Mouse (Mus musculus) neural tube, embryonic 15.5 days (tissue): ENCODE measurements around the gene Supt5. TPM values are rescaled to one million over a fixed set of nuclear protein-coding genes. Genes with fewer than 3 reads are reported as not detected.

Experiments
- ATAC-seq: fragments of 200-750 bp; cut with Nextera tagmentation; 2 replicates; pipeline ENCODE4 v1.8.0; 2017; ENCODE audit warnings: mild to moderate bottlenecking, moderate TSS enrichment, moderate library complexity; ENCODE audit not compliant: low FRiP score
- H3K27ac ChIP-seq: fragments of 300-500 bp; sonication (generic); replicated peaks from 2 replicates; pipeline ENCODE4 v1.5.1; 2015; ENCODE audit warnings: mild to moderate bottlenecking, inconsistent platforms
- H3K27me3 ChIP-seq: fragments of 300-500 bp; sonication (generic); replicated peaks from 2 replicates; pipeline ENCODE4 v1.6.1; 2015; ENCODE audit warnings: inconsistent platforms
- H3K36me3 ChIP-seq: fragments of 300-500 bp; sonication (generic); 2 replicates; pipeline ENCODE4 v1.6.1; 2015; ENCODE audit warnings: inconsistent platforms
- H3K4me1 ChIP-seq: fragments of 300-500 bp; sonication (generic); 2 replicates; pipeline ENCODE4 v1.6.1; 2015; ENCODE audit warnings: inconsistent platforms
- H3K4me2 ChIP-seq: fragments of 300-500 bp; sonication (generic); 2 replicates; pipeline ENCODE4 v1.6.1; 2015; ENCODE audit warnings: inconsistent platforms, mild to moderate bottlenecking, moderate library complexity
- H3K4me3 ChIP-seq: fragments of 300-500 bp; sonication (generic); replicated peaks from 2 replicates; pipeline ENCODE4 v1.5.1; 2015; ENCODE audit warnings: mild to moderate bottlenecking, inconsistent platforms
- H3K9ac ChIP-seq: fragments of 300-500 bp; sonication (generic); replicated peaks from 2 replicates; pipeline ENCODE4 v1.6.1; 2015; ENCODE audit warnings: mild to moderate bottlenecking, inconsistent platforms
- H3K9me3 ChIP-seq: fragments of 300-500 bp; sonication (generic); replicated peaks from 2 replicates; pipeline ENCODE4 v1.6.1; 2016; ENCODE audit warnings: inconsistent platforms
- WGBS: fragments of 180-500 bp; shearing (Covaris S2); methylation state at CpG from one replicate; pipeline ENCODE4 v1.1.7; 2015; ENCODE audit warnings: mixed read lengths; 5-methylcytosine and 5-hydroxymethylcytosine counted together
- polyA plus RNA-seq: library from polyadenylated mRNA; unstranded; fragments of >200 nt; fragmentation: Nextera tagmentation; extraction: Ambion mirVana; gene quantifications from 2 replicates; pipeline ENCODE4 v1.2.1, GENCODE M21; 2015

Gene Supt5
- polyA plus RNA-seq, 1 experiment from 2014 or later = 92.8 TPM

DNA sequence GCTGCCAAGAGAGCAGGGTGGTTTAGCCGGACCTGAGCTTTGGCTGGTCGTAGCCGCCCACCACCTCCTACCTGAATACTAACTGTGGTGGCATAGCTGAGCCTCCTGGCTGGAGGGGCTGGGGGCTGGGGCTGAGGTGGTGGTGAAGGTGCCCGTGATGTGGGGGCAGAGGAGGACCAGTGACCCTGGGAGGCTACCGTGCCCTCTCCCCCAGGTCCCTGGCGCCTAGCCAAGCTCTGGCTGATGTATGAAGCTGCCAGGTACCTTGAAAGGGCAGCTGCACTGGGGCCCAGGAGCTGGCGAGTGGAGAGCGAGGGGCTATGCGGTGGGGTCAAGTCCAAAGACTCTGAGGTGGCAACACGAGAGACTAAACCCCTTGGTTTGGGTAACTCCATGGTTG lies 21.3 kb upstream of the Supt5 start:
- WGBS = 92% methylated on average over 10 of the region's 10 CpGs
- Histone ChIP-seq H3K4me2 (no peak overlapping the region), H3K27ac (no peak overlapping the region), H3K27me3 (no peaks in the 10 kb centered on the region), H3K9ac (no peak overlapping the region), H3K4me3 (no peak overlapping the region), H3K36me3 (peaks cover 46% of the 10 kb centered on the region), H3K9me3 (no peaks in the 10 kb centered on the region), H3K4me1 (peaks cover 9% of the 10 kb centered on the region; the same call in 1 of the 2 replicates)
- no peak for ATAC-seq

DNA sequence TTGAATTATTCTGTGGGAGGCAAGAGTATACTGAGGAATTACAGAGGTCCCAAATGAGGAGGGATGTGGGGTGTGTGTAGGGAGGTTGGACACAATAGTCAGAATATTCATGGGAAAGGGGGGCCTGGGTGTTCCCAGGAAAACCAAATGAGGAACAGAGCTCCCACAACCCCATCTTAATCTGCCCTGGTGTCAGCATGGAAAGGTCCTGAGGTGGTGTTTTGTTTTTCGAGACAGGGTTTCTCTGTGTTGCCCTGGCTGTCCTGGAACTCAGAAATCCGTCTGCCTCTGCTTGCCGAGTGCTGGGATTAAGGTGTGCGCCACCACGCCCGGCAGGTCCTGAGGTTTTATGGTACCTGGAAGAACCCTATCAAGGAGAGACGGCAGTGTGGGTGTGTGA lies 19.9 kb upstream of the Supt5 start:
- Histone ChIP-seq H3K9me3 (no peaks in the 10 kb centered on the region), H3K4me1 (peaks cover 9% of the 10 kb centered on the region; the same call in 1 of the 2 replicates), H3K4me3 (no peak overlapping the region), H3K27me3 (no peaks in the 10 kb centered on the region), H3K4me2 (no peak overlapping the region), H3K27ac (no peak overlapping the region), H3K36me3 (peaks cover 45% of the 10 kb centered on the region), H3K9ac (0 out of 2 replicates have a peak overlapping the region, but pooled peaks have one; percentile 14)
- no peak for ATAC-seq
- 76% methylated on average over 7 of the region's 7 CpGs for WGBS

GRCm38 (mm10) chr7:28357984-28358383 lies 19.4 kb upstream of the Supt5 start:
- H3K4me1 ChIP-seq = peaks cover 9% of the 10 kb centered on the region; the same call in 1 of the 2 replicates
- H3K9me3 ChIP-seq = no peaks in the 10 kb centered on the region
- ATAC-seq = no peak
- no peak overlapping the region for H3K4me3 ChIP-seq
- no peak overlapping the region for H3K4me2 ChIP-seq
- peaks cover 47% of the 10 kb centered on the region for H3K36me3 ChIP-seq
- H3K9ac ChIP-seq = no peak overlapping the region
- 0 out of 2 replicates have a peak overlapping the region, but pooled peaks have one; percentile 14 for H3K27ac ChIP-seq
- WGBS = 17% methylated on average over 5 of the region's 5 CpGs
- H3K27me3 ChIP-seq = no peaks in the 10 kb centered on the region

DNA sequence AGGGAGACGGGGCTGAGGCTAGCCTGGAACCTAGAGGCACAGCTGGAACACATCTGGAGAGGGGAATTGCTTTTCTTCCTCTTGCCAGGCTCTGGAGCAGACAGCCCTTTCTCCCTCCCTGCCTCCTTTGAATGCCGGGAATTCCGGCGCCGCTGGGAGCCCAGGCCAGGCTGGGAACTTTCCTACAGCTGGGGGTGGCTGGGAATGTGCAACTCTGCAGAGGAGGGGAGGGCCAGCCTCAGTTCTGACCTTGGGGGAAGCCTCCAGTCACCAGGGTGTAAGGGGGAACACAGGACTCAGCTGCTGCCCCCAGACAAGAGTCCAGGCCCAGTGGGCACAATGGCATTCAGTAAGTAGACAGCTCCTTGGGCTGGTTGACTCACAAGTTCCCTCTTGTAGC lies 18.4 kb upstream of the Supt5 start:
- H3K27me3 ChIP-seq = no peaks in the 10 kb centered on the region
- H3K27ac ChIP-seq = peak overlapping the region; percentile 33; the same call in 1 of the 2 replicates
- no peak overlapping the region for H3K4me3 ChIP-seq
- no peak overlapping the region for H3K9ac ChIP-seq
- peaks cover 51% of the 10 kb centered on the region for H3K36me3 ChIP-seq
- no peak overlapping the region for H3K4me2 ChIP-seq
- H3K9me3 ChIP-seq = no peaks in the 10 kb centered on the region
- 11% methylated on average over 1 of the region's 5 CpGs for WGBS
- peaks cover 12% of the 10 kb centered on the region for H3K4me1 ChIP-seq
- no peak for ATAC-seq

GRCm38 (mm10) chr7:28355221-28355620 lies 16.7 kb upstream of the Supt5 start:
- no peak for ATAC-seq
- WGBS = 95% methylated on average over 3 of the region's 3 CpGs
- Histone ChIP-seq H3K36me3 (peaks cover 39% of the 10 kb centered on the region), H3K9ac (no peak overlapping the region), H3K27ac (no peak overlapping the region), H3K27me3 (no peaks in the 10 kb centered on the region), H3K9me3 (no peaks in the 10 kb centered on the region), H3K4me1 (peaks cover 21% of the 10 kb centered on the region), H3K4me3 (no peak overlapping the region), H3K4me2 (no peak overlapping the region)

DNA sequence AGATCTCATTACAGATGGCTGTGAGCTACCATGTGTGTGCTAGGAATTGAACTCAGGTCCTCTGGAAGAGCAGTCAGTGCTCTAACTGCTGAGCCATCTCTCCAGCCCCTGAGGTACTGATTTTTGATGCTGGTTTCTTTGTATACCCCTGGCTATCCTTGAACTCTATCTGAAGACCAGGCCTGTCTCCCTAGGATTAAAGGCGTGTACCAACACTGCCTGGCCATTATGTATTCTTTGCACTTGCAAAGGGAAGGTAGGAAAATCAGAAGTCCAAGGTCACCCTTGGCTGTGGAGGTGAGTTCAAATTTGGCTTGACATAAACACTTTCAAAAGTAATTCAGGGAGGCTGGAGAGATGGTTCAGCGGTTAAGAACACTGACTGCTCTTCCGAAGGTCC lies 16.1 kb upstream of the Supt5 start:
- Histone ChIP-seq H3K9ac (no peak overlapping the region), H3K4me3 (no peak overlapping the region), H3K4me2 (no peak overlapping the region), H3K9me3 (no peaks in the 10 kb centered on the region), H3K27me3 (no peaks in the 10 kb centered on the region), H3K4me1 (peaks cover 26% of the 10 kb centered on the region), H3K36me3 (peaks cover 33% of the 10 kb centered on the region), H3K27ac (no peak overlapping the region)
- ATAC-seq = no peak
- WGBS = 92% methylated on average over 3 of the region's 3 CpGs

DNA sequence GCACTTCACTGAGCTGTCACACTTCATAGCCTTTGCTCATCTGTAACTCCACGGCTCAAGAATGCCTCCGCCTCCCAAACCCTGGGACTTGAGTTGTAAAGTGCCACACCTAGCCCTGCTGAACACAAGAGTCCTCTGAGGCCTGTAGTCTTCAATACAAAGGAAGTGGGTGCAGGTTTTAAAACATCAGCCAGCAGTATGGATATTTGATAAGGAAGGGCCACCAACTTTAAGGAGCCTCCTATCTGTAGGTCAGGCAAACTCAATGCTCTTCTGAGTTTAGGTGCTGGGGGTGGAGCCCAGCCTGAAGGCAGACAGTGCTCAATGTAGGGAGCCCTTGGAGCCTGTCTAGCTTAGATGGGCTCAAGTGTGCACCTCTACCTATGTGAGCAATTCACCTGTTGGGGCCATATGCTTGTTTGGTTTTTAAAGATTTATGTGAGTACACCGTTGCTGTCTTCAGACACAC lies 15.6 kb upstream of the Supt5 start:
- Histone ChIP-seq H3K4me1 (peaks cover 29% of the 10 kb centered on the region), H3K4me3 (no peak overlapping the region), H3K4me2 (no peak overlapping the region), H3K27ac (no peak overlapping the region), H3K9me3 (no peaks in the 10 kb centered on the region), H3K9ac (no peak overlapping the region), H3K36me3 (peaks cover 30% of the 10 kb centered on the region), H3K27me3 (no peaks in the 10 kb centered on the region)
- WGBS = 89% methylated on average over 3 of the region's 3 CpGs
- ATAC-seq = no peak

- 94% methylated on average over 2 of the region's 2 CpGs for WGBS
- ATAC-seq = no peak
- Histone ChIP-seq H3K9ac (no peak overlapping the region), H3K4me2 (no peak overlapping the region), H3K27me3 (no peaks in the 10 kb centered on the region), H3K27ac (no peak overlapping the region), H3K4me1 (peaks cover 26% of the 10 kb centered on the region), H3K4me3 (no peak overlapping the region), H3K36me3 (peaks cover 30% of the 10 kb centered on the region), H3K9me3 (no peaks in the 10 kb centered on the region)
These were observed 14.7 kb upstream of the Supt5 start for GRCm38 (mm10) chr7:28353267-28353666.

DNA sequence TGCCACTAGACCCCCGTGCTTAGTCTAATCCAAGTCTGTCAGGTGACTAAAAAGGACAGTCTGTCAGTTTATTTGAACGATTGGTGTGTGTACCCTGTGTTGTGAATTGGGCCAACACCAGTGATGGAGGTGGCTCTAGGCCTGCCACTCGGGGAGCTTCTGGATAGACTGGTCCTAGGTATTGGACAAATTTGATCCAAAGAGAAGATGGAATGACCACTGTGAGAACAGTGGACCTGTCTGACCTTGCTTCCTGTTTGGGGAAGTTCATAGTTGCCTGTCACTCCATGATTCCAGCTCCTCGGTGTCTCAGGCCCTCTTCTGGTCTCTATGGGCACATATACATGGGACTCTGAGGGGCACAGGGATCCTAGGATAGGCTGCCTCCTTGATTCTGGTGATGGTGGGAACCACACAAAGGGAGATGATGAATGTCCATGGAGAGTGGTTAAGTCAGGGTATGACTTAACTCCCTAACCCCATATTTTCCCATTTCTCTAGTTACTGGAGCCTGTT lies 13.2 kb upstream of the Supt5 start:
- WGBS = 43% methylated on average over 4 of the region's 4 CpGs
- H3K4me3 ChIP-seq = peak overlapping the region; percentile 92
- H3K27me3 ChIP-seq = no peaks in the 10 kb centered on the region
- peak overlapping the region; percentile 90 for H3K4me2 ChIP-seq
- peaks cover 20% of the 10 kb centered on the region for H3K4me1 ChIP-seq
- no peak overlapping the region for H3K27ac ChIP-seq
- H3K36me3 ChIP-seq = peaks cover 30% of the 10 kb centered on the region
- H3K9me3 ChIP-seq = no peaks in the 10 kb centered on the region
- ATAC-seq = no peak
- H3K9ac ChIP-seq = peak overlapping the region; percentile 100

DNA sequence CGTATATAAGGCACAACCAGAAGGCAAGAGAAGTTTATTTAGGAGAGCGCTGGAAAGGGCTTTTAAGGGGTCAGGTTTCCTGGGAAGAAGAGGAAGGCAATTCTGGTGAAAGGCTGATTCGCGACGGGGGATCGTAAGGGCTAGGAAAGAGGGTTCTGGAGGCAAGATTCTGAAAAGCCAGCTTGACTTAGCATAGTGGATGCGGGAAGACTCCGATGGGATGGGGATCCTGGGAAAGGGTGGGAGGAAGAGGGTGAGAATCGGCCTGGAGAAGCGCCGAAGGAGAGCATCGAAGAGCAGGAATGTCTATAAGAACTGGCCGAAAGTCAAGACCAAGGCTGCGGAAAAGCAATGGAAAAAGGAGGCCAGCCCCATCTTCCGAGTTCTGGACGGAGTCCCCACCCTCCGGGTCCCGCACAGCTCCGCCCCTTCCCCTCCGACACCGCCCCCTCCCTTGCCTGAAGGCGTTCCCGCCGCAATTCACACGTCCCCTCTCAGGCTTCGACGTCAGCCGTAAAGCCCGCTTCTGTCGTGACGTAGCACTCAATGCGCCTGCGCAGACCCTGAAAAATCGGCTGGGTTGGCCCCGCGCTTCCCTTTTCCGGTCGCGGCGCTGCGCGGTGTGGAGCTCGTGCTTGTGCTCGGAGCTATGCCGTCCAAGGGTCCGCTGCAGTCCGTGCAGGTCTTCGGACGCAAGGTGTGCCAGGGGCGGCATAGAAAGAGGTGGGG lies 11.8 kb upstream of the Supt5 start, which contains the start of gene Rps16:
Gene Rps16 (plus strand): TSS at position 498 of the 729 bp plus-strand sequence.
- Histone ChIP-seq H3K27ac (peak within 1 kb of the TSS; percentile 93), H3K36me3 (peaks cover 30% of the 10 kb centered on the region), H3K9ac (peak within 1 kb of the TSS; percentile 100), H3K27me3 (no peaks in the 10 kb centered on the region), H3K9me3 (no peaks in the 10 kb centered on the region), H3K4me1 (peaks cover 20% of the 10 kb centered on the region), H3K4me3 (peak within 1 kb of the TSS; percentile 92), H3K4me2 (peak within 1 kb of the TSS; percentile 90)
- WGBS = under 1% methylated on average over 46 of the region's 50 CpGs
- ATAC-seq = peak; percentile 94

- peaks cover 24% of the 10 kb centered on the region for H3K4me1 ChIP-seq
- H3K27ac ChIP-seq = no peak overlapping the region
- peaks cover 16% of the 10 kb centered on the region for H3K36me3 ChIP-seq
- 88% methylated on average over 7 of the region's 7 CpGs for WGBS
- no peak overlapping the region for H3K9ac ChIP-seq
- no peaks in the 10 kb centered on the region for H3K9me3 ChIP-seq
- no peaks in the 10 kb centered on the region for H3K27me3 ChIP-seq
- no peak for ATAC-seq
- H3K4me2 ChIP-seq = no peak overlapping the region
- H3K4me3 ChIP-seq = no peak overlapping the region
These were observed 10.1 kb upstream of the Supt5 start for GRCm38 (mm10) chr7:28348601-28349000.

DNA sequence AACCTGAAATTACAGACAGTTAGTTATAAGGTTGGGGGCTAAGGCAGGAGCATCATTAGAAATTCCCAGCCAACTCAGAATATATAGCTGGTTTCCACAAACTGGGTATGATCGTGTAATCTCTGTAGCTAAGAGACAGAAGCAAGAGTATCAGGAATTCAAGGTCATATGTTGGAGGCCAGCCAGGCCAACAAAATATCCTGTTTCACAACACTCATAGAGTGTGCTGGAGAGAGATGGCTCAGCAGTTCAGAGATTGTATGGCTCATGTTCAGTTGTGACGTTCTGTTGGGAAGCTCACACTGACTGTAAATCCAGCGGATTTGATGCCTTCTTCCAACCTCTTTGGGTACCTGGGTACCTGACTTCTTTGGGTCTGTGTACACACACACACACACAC lies 9.2 kb upstream of the Supt5 start:
- no peak for ATAC-seq
- H3K4me2 ChIP-seq = no peak overlapping the region
- peaks cover 7% of the 10 kb centered on the region; the same call in 1 of the 2 replicates for H3K36me3 ChIP-seq
- H3K4me1 ChIP-seq = peaks cover 24% of the 10 kb centered on the region
- WGBS = 77% methylated on average over 3 of the region's 3 CpGs
- H3K9me3 ChIP-seq = no peaks in the 10 kb centered on the region
- no peak overlapping the region for H3K4me3 ChIP-seq
- no peaks in the 10 kb centered on the region for H3K27me3 ChIP-seq
- H3K27ac ChIP-seq = no peak overlapping the region
- no peak overlapping the region for H3K9ac ChIP-seq
